Mouse (Mus musculus) mouse embryonic stem cell (cell line): ENCODE measurements around the gene Med25.

ENCODE experiments used
- in situ Hi-C, 2 experiments: fragments of 300-500 bp; cut with MboI; formaldehyde crosslinking; loops; 1 replicate in 1 of 2; 3 replicates in 1 of 2; pipeline ENCODE4 v1.14.3; 2019 to 2020; ENCODE audit warnings: low sequenced_read_pairs in 2 of 2, low pct_unique_long_range_greater_than_20kb in 1 of 2, mixed read lengths in 1 of 2; ENCODE audit not compliant: unreplicated experiment in 1 of 2

Gene Med25

DNA sequence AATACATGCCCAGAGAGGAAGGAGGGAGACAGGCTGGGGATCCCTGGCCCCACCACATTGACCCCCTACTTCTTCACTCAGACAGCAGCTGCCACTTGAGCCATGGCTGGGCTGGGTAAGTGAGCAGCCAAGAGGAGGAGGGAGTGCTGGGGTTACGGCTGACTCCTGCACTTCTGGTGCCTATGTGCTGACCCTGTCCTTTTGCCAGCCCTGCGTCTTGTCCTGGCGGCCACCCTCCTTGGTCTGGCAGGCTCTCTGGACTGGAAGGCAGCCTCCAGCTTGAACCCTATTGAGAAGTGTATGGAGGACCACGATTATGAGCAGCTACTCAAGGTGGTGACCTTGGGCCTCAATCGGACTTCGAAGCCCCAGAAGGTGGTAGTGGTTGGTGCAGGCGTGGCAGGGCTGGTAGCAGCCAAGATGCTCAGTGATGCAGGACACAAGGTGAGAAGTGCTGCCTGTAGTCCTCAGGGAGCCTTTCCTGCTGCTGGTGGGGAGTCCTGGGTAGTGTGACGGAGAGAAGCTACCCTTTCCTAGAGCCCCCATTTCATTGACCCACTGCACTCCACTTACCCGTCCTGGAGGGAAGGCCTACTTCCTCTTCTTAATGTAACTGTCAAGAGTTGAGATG lies 56.0 kb downstream of the Med25 start:
- in situ Hi-C loops: no loop called here

GRCm38 (mm10) chr7:44836016-44836404 lies 56.5 kb downstream of the Med25 start:
- in situ Hi-C loops: no loop called here

GRCm38 (mm10) chr7:44835373-44836015 lies 57.0 kb downstream of the Med25 start:
- in situ Hi-C loops: no loop called here

DNA sequence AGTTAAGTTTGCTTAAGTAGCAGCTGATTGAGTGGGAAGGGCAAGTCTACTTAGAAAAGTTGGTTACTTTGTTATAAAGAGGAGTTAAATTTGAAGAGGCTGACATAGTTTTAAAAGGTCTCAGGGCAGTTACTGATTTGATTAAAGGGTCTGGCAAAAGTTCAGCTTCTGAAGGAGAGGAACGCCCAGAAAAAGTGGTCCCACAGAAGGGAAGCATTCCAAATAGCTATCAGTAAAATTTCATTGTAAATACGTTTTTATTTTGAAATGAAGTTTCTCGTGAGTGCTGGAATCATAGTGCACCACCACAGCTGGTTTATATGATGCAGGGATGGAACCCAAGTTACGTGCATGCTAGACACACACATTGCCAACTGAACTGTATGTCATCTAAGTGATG lies 59.7 kb downstream of the Med25 start:
- in situ Hi-C loops: no loop called here

- in situ Hi-C loops: no loop called here
Measured at GRCm38 (mm10) chr7:44828706-44829105, 63.8 kb downstream of the Med25 start.

- in situ Hi-C loops: no loop called here
Measured at GRCm38 (mm10) chr7:44826771-44827170, 65.7 kb downstream of the Med25 start.
